Mouse (Mus musculus) forebrain, embryonic 13.5 days (tissue): ENCODE data around the gene Tppp. TPM values are rescaled to one million over a fixed set of nuclear protein-coding genes. Genes with fewer than 3 reads are reported as not detected.
"Not testable (repeated sequence)": the region's sequence is repeated elsewhere in the genome, so short reads cannot be mapped to it uniquely, and the experiment has no call there.

ENCODE experiments used
- ATAC-seq: fragments of 200-750 bp; cut with Nextera tagmentation; 2 replicates; pipeline ENCODE4 v1.8.0; 2017
- H3K27ac ChIP-seq: fragments of 300-500 bp; sonication (generic); 2 replicates; pipeline ENCODE4 v1.5.1; 2015; ENCODE audit warnings: inconsistent platforms, mild to moderate bottlenecking, moderate library complexity
- H3K27me3 ChIP-seq: fragments of 300-500 bp; sonication (generic); 2 replicates; pipeline ENCODE4 v1.6.1; 2015; ENCODE audit warnings: mild to moderate bottlenecking, inconsistent platforms
- H3K36me3 ChIP-seq: fragments of 300-500 bp; sonication (generic); 2 replicates; pipeline ENCODE4 v1.6.1; 2015; ENCODE audit warnings: mild to moderate bottlenecking, inconsistent platforms; ENCODE audit not compliant: poor library complexity, severe bottlenecking
- H3K4me1 ChIP-seq: fragments of 300-500 bp; sonication (generic); 2 replicates; pipeline ENCODE4 v1.6.1; 2015; ENCODE audit warnings: inconsistent platforms
- H3K4me2 ChIP-seq: fragments of 300-500 bp; sonication (generic); 2 replicates; pipeline ENCODE4 v1.6.1; 2015; ENCODE audit warnings: inconsistent platforms, mild to moderate bottlenecking, moderate library complexity
- H3K4me3 ChIP-seq: fragments of 300-500 bp; sonication (generic); 2 replicates; pipeline ENCODE4 v1.5.1; 2015; ENCODE audit warnings: mild to moderate bottlenecking, inconsistent platforms
- H3K9ac ChIP-seq: fragments of 300-500 bp; sonication (generic); 2 replicates; pipeline ENCODE4 v1.6.1; 2015; ENCODE audit warnings: mild to moderate bottlenecking, inconsistent platforms
- H3K9me3 ChIP-seq: fragments of 300-500 bp; sonication (generic); replicated peaks from 2 replicates; pipeline ENCODE4 v1.6.1; 2016; ENCODE audit warnings: inconsistent platforms
- WGBS: fragments of 180-500 bp; shearing (Covaris S2); methylation state at CpG from one replicate; pipeline ENCODE4 v1.1.7; 2015; 5-methylcytosine and 5-hydroxymethylcytosine counted together
- polyA plus RNA-seq: library from polyadenylated mRNA; unstranded; fragments of >200 nt; fragmentation: Nextera tagmentation; extraction: Ambion mirVana; gene quantifications from 2 replicates; pipeline ENCODE4 v1.2.1, GENCODE M21; 2015

The Tppp gene
- polyA plus RNA-seq, 1 experiment from 2014 or later: 3.7 TPM

- WGBS: 73% methylated on average over 1 of the region's 1 CpGs
- H3K27me3 ChIP-seq, H3K9ac ChIP-seq, H3K4me2 ChIP-seq, H3K9me3 ChIP-seq, H3K36me3 ChIP-seq, H3K4me1 ChIP-seq, H3K27ac ChIP-seq, H3K4me3 ChIP-seq, ATAC-seq: not testable (repeated sequence)
Observed at GRCm38 (mm10) chr13:74071244-74071643, 62.0 kb downstream of the Tppp start.

- WGBS: 76% methylated on average over 3 of the region's 3 CpGs
- no peak overlapping the region for H3K4me2 ChIP-seq
- no peak overlapping the region for H3K9ac ChIP-seq
- ATAC-seq: no peak
- H3K27ac ChIP-seq: no peak overlapping the region
- H3K4me1 ChIP-seq: no peaks in the 10 kb centered on the region
- no peaks in the 10 kb centered on the region for H3K36me3 ChIP-seq
- no peak overlapping the region for H3K4me3 ChIP-seq
- no peaks in the 10 kb centered on the region for H3K9me3 ChIP-seq
- H3K27me3 ChIP-seq: 0 out of 2 replicates have a peak, but pooled peaks cover 3% of the 10 kb centered on the region
Observed at GRCm38 (mm10) chr13:74071714-74072113, 62.5 kb downstream of the Tppp start.

GRCm38 (mm10) chr13:74073369-74073768 lies 64.2 kb downstream of the Tppp start:
- Histone ChIP-seq H3K27ac (no peak overlapping the region), H3K4me3 (no peak overlapping the region), H3K9ac (no peak overlapping the region), H3K9me3 (no peaks in the 10 kb centered on the region), H3K4me2 (no peak overlapping the region), H3K27me3 (0 out of 2 replicates have a peak, but pooled peaks cover 3% of the 10 kb centered on the region), H3K36me3 (no peaks in the 10 kb centered on the region), H3K4me1 (no peaks in the 10 kb centered on the region)
- no peak for ATAC-seq
- 85% methylated on average over 7 of the region's 7 CpGs for WGBS

Other genes starting within 250 kb of the Tppp start
- gene Nkd2, start 161.8 kb upstream of the Tppp start, polyA plus RNA-seq: 3.4 and 4.8 TPM in 2 replicates
- 30.8 and 33.8 TPM in 2 replicates for gene Trip13, start 71.6 kb upstream of the Tppp start, polyA plus RNA-seq
- gene Brd9, start 71.6 kb upstream of the Tppp start, polyA plus RNA-seq: 87.9 and 89.7 TPM in 2 replicates
- gene Zdhhc11, start 45.6 kb upstream of the Tppp start, polyA plus RNA-seq: not detected in 2 replicates
- 15.0 and 17.6 TPM in 2 replicates for gene Cep72, start 52.9 kb downstream of the Tppp start, polyA plus RNA-seq
- 0.04 TPM in 1 of 2 replicates, not detected in the other for gene Slc9a3, start 112.0 kb downstream of the Tppp start, polyA plus RNA-seq
- 103 and 110 TPM in 2 replicates for gene Exoc3, start 199.3 kb downstream of the Tppp start, polyA plus RNA-seq